Mouse (Mus musculus) cerebellum, postnatal 14 days (tissue): ENCODE data around the gene Pak2.

Experiments
- DNase-seq, 2 experiments: peaks; one replicate each; pipeline ENCODE4 v3.0.0; 2021; ENCODE audit warnings: mixed read lengths in 2 of 2

Pak2 gene

DNA sequence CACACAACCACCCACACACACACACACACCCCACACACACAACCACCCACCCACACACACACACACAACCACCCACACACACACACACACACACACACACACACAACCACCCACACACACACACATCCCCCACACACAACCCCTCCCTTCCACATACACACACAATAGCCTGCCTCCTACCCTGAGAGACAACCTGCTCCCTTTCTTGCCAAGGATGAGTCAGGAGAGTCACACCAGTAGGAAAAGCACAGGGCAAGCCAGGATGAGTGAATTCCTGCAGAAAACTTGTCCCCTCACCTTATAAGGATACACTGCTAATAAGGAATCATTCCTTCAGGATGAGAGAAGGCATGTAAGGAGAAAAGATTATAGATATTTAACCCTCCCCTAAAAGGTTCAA lies 85.2 kb downstream of the Pak2 start:
- no peak for DNase-seq

- DNase-seq = no peak
These were observed 85.9 kb downstream of the Pak2 start for GRCm38 (mm10) chr16:31993195-31993594.

DNA sequence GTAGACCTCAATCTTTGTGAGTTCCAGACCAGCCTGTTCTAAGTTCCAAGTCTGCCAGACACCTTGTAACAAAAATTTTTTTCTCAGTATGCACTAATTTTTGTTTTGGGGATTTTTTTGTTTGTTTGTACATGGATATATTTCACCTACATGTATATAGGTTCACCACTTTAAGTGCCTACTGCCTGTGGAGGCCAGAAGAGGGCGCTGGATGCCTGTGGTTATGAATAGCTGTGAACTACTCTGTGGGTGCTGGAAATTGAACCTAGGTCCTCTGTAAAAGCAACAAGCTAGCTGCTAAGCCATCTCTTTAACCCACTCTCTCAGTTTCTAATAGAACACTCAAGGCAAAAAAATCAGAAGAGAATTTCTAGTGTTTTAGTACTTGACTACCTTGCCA lies 87.1 kb downstream of the Pak2 start:
- no peak for DNase-seq

DNA sequence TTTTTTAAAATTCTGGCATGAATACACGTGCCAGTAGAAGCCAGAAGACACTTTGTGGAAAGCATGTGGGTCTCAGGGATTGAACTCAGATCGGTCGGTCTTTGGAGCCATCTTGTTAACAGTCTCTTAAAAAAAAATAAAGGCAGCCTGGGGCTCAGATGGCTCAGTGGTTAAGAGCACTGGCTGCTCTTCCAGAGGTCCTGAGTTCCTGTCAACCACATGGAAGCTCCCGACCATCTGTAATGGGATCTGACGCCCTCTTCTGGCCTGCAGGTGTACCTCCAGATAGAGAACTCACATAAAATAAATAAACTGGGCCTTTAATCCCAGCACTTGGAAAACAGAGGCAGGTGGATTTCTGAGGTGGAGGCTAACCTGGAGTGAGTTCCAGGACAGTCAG lies 98.2 kb downstream of the Pak2 start:
- DNase-seq = no peak

- DNase-seq = no peak
These were observed 99.6 kb downstream of the Pak2 start for GRCm38 (mm10) chr16:31979501-31979900.

DNA sequence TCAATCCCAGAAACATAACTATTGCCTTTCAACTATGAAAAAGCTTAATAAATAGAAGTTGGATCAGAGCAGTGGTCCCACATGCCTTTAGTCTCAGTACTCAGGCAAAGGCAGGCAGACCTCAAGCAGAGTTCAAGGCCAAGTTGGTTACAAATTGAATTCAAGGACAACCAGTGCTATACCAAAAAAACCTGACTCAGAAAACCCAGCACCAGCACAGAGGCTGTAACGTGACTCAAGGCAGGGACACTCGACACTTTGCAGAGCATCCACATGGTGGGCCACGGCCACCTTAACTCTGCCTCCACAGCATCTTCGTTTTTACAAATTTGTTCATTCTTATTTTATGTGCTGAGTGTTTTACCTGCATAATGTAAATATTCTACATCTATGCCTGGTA lies 103.9 kb downstream of the Pak2 start:
- no peak for DNase-seq
